Mouse (Mus musculus): Measurements from ENCODE around the gene Prdm16. TPM values are rescaled to one million over a fixed set of nuclear protein-coding genes. Genes with fewer than 3 reads are reported as not detected.

The Prdm16 gene
- polyA plus RNA-seq, 1 experiment = 2.0 TPM

DNA sequence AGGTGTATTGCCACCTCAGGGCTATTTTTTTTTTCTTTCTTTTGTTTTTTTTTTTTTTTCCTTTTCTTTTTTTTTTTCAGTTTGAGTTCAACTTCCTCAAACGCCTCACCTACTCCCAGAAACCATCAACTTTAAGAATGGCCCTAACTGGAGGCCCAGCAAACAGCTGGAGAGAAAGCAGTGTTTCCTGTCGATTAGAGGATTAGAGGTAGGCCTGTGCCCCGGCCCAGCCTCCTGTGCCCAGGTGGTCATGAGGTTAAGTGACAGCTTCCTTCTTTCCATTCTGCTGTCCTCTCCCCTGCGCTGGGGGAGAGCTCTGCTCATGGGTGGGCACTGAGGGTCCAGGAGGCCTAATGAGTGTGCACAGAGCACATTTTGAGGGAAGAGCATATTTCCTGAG, 105.3 kb downstream of the Prdm16 start:
- no peak for DNase-seq (ENCODE audit: low read depth in 1 of 2, low spot score in 2 of 2)
- TF ChIP-seq POLR2A (IDR thresholded peaks at IDR 0.05; ENCODE audit: low read depth, low read length) (no peak), CTCF (IDR thresholded peaks at IDR 0.05; ENCODE audit: extremely low read depth, insufficient read depth, insufficient read length, insufficient replicate concordance) (no peak)
- Histone ChIP-seq H3K27ac (ENCODE audit: insufficient read depth, low read length) (no peak overlapping the region), H3K4me3 (ENCODE audit: extremely low read depth, insufficient read depth, insufficient read length) (no peak overlapping the region), H3K4me1 (ENCODE audit: control insufficient read depth, insufficient read depth, insufficient read length) (no peaks in the 10 kb centered on the region), H3K27me3 (ENCODE audit: control insufficient read depth, insufficient read depth, low read length) (no peaks in the 10 kb centered on the region), H3K36me3 (ENCODE audit: control insufficient read depth, insufficient read depth, low read length) (no peaks in the 10 kb centered on the region)
- 16% methylated on average over 4 of the region's 4 CpGs for WGBS

DNA sequence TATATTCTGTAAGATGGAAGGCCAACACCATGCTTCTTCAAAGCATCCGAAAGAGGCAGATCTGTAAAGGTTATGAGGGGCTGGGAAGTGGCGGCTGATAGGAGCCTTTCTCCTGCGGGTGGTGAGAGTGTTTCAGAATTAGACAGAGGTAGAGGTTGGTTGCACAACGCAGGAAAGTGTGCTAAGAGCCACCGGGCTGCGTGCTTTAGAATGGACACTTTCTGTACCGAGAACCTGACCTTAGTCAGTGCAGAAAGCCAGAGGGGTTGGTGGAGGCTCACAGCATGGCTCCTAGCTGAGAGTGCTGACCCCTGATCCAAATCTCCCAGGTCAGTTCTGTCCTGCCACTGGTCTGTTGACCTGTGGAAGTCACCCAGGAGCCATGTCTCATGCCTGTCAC, 106.3 kb downstream of the Prdm16 start:
- 38% methylated on average over 7 of the region's 7 CpGs for WGBS
- no peaks in the 10 kb centered on the region for H3K27me3 ChIP-seq (ENCODE audit: control insufficient read depth, insufficient read depth, low read length)
- no peaks in the 10 kb centered on the region for H3K4me1 ChIP-seq (ENCODE audit: control insufficient read depth, insufficient read depth, insufficient read length)
- DNase-seq (ENCODE audit: low read depth in 1 of 2, low spot score in 2 of 2) = no peak
- TF ChIP-seq CTCF (IDR thresholded peaks at IDR 0.05; ENCODE audit: extremely low read depth, insufficient read depth, insufficient read length, insufficient replicate concordance) (no peak), POLR2A (IDR thresholded peaks at IDR 0.05; ENCODE audit: low read depth, low read length) (no peak)
- no peak overlapping the region for H3K4me3 ChIP-seq (ENCODE audit: extremely low read depth, insufficient read depth, insufficient read length)
- H3K36me3 ChIP-seq (ENCODE audit: control insufficient read depth, insufficient read depth, low read length) = no peaks in the 10 kb centered on the region
- H3K27ac ChIP-seq (ENCODE audit: insufficient read depth, low read length) = no peak overlapping the region

DNA sequence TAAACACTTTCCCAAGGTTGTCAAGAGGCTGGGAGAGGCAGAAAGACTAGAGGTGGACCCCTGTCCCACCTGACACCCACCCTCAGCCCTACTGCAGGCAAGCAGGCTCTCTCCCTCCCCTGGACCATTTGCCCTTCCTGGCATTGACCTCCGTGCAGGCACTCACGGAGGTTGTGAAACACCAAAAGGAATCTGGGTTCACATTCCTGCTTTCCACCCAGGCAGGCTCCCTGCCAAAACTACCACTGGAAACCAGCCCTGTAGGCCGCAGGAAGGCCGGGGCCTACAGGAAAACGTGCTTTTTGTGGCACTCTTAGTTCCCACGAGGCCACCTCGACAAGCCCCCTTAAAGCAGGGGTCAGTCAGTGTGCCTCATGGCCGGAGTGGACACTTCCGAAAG, 109.2 kb downstream of the Prdm16 start:
- Histone ChIP-seq H3K36me3 (ENCODE audit: control insufficient read depth, insufficient read depth, low read length) (no peaks in the 10 kb centered on the region), H3K27ac (ENCODE audit: insufficient read depth, low read length) (no peak overlapping the region), H3K27me3 (ENCODE audit: control insufficient read depth, insufficient read depth, low read length) (no peaks in the 10 kb centered on the region), H3K4me3 (ENCODE audit: extremely low read depth, insufficient read depth, insufficient read length) (no peak overlapping the region), H3K4me1 (ENCODE audit: control insufficient read depth, insufficient read depth, insufficient read length) (no peaks in the 10 kb centered on the region)
- TF ChIP-seq CTCF (IDR thresholded peaks at IDR 0.05; ENCODE audit: extremely low read depth, insufficient read depth, insufficient read length, insufficient replicate concordance) = no peak
- TF ChIP-seq POLR2A (IDR thresholded peaks at IDR 0.05; ENCODE audit: low read depth, low read length) = no peak
- WGBS = 86% methylated on average over 9 of the region's 9 CpGs
- no peak for DNase-seq (ENCODE audit: low read depth in 1 of 2, low spot score in 2 of 2)

GRCm38 (mm10) chr4:154526351-154526786, 110.3 kb downstream of the Prdm16 start:
- no peak for DNase-seq (ENCODE audit: low read depth in 1 of 2, low spot score in 2 of 2)
- no peak overlapping the region for H3K27ac ChIP-seq (ENCODE audit: insufficient read depth, low read length)
- no peak overlapping the region for H3K4me3 ChIP-seq (ENCODE audit: extremely low read depth, insufficient read depth, insufficient read length)
- H3K36me3 ChIP-seq (ENCODE audit: control insufficient read depth, insufficient read depth, low read length) = no peaks in the 10 kb centered on the region
- TF ChIP-seq CTCF (IDR thresholded peaks at IDR 0.05; ENCODE audit: extremely low read depth, insufficient read depth, insufficient read length, insufficient replicate concordance) = no peak
- no peak for TF ChIP-seq POLR2A (IDR thresholded peaks at IDR 0.05; ENCODE audit: low read depth, low read length)
- 83% methylated on average over 6 of the region's 6 CpGs for WGBS
- no peaks in the 10 kb centered on the region for H3K27me3 ChIP-seq (ENCODE audit: control insufficient read depth, insufficient read depth, low read length)
- H3K4me1 ChIP-seq (ENCODE audit: control insufficient read depth, insufficient read depth, insufficient read length) = no peaks in the 10 kb centered on the region

- DNase-seq (ENCODE audit: low read depth in 1 of 2, low spot score in 2 of 2) = no peak
- H3K27me3 ChIP-seq (ENCODE audit: control insufficient read depth, insufficient read depth, low read length) = no peaks in the 10 kb centered on the region
- H3K4me1 ChIP-seq (ENCODE audit: control insufficient read depth, insufficient read depth, insufficient read length) = no peaks in the 10 kb centered on the region
- no peaks in the 10 kb centered on the region for H3K36me3 ChIP-seq (ENCODE audit: control insufficient read depth, insufficient read depth, low read length)
- H3K27ac ChIP-seq (ENCODE audit: insufficient read depth, low read length) = no peak overlapping the region
- H3K4me3 ChIP-seq (ENCODE audit: extremely low read depth, insufficient read depth, insufficient read length) = no peak overlapping the region
- TF ChIP-seq CTCF (IDR thresholded peaks at IDR 0.05; ENCODE audit: extremely low read depth, insufficient read depth, insufficient read length, insufficient replicate concordance) = no peak
- TF ChIP-seq POLR2A (IDR thresholded peaks at IDR 0.05; ENCODE audit: low read depth, low read length) = no peak
- WGBS = 80% methylated on average over 17 of the region's 17 CpGs
These were observed 112.8 kb downstream of the Prdm16 start for GRCm38 (mm10) chr4:154523898-154524297.

- Histone ChIP-seq H3K36me3 (ENCODE audit: control insufficient read depth, insufficient read depth, low read length) (no peaks in the 10 kb centered on the region), H3K27ac (ENCODE audit: insufficient read depth, low read length) (no peak overlapping the region), H3K4me1 (ENCODE audit: control insufficient read depth, insufficient read depth, insufficient read length) (no peaks in the 10 kb centered on the region), H3K4me3 (ENCODE audit: extremely low read depth, insufficient read depth, insufficient read length) (no peak overlapping the region), H3K27me3 (ENCODE audit: control insufficient read depth, insufficient read depth, low read length) (no peaks in the 10 kb centered on the region)
- 91% methylated on average over 7 of the region's 7 CpGs for WGBS
- TF ChIP-seq POLR2A (IDR thresholded peaks at IDR 0.05; ENCODE audit: low read depth, low read length) (no peak), CTCF (IDR thresholded peaks at IDR 0.05; ENCODE audit: extremely low read depth, insufficient read depth, insufficient read length, insufficient replicate concordance) (no peak)
- DNase-seq (ENCODE audit: low read depth in 1 of 2, low spot score in 2 of 2) = no peak
These were observed 114.6 kb downstream of the Prdm16 start for GRCm38 (mm10) chr4:154521881-154522676.

- no peak for DNase-seq (ENCODE audit: low read depth in 1 of 2, low spot score in 2 of 2)
- 17% methylated on average over 16 of the region's 16 CpGs for WGBS
- Histone ChIP-seq H3K4me1 (ENCODE audit: control insufficient read depth, insufficient read depth, insufficient read length) (no peaks in the 10 kb centered on the region), H3K27me3 (ENCODE audit: control insufficient read depth, insufficient read depth, low read length) (no peaks in the 10 kb centered on the region), H3K36me3 (ENCODE audit: control insufficient read depth, insufficient read depth, low read length) (no peaks in the 10 kb centered on the region), H3K4me3 (ENCODE audit: extremely low read depth, insufficient read depth, insufficient read length) (no peak overlapping the region), H3K27ac (ENCODE audit: insufficient read depth, low read length) (no peak overlapping the region)
- TF ChIP-seq POLR2A (IDR thresholded peaks at IDR 0.05; ENCODE audit: low read depth, low read length) (no peak), CTCF (IDR thresholded peaks at IDR 0.05; ENCODE audit: extremely low read depth, insufficient read depth, insufficient read length, insufficient replicate concordance) (no peak)
These were observed 117.1 kb downstream of the Prdm16 start for GRCm38 (mm10) chr4:154519470-154520037.
